Mouse (Mus musculus) Muller cell, postnatal 12 days (primary cell): ENCODE measurements around the gene Rhoc.

Experiments used
- DNase-seq: peaks from one replicate; pipeline ENCODE4 v3.0.0-alpha.2; 2015; ENCODE audit errors: inconsistent ontology term

Gene Rhoc

DNA sequence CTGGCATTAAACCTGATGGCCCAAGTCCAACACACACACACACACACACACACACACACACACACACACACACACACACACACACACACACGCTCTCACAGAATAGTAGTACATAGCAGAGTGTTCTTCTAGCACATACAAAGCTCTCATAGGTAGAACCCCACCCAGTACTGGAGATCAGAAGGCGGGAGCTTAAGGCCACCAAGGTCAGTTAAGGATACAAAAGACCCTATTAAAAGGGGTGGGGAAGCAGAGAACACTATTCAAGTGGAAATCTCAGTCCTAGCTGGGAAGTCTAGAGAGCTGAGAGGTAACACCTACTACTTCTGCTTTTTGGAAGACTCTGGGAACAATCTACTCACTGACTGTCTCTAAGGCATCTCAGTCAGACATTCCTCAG lies 27.2 kb downstream of the Rhoc start:
- no peak for DNase-seq

DNA sequence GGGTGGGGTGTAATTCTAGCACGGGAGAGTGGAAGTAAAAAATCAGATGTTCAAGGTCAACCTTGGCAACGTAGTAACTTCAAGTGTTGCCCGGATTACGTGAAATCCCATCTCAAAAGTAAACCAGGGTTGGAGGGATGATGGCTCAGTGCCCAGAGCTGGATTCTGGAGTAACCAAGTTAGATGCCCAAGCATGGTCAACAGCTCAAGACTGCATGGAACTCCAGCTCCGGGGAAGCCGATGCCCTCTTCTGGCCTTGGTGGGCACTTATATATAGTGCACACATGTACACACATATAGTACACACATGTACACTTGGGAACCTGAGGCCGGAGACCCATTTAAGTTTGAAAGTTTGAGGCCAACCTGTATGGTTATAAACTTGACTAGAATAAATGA lies 28.0 kb downstream of the Rhoc start:
- DNase-seq, result no peak

DNA sequence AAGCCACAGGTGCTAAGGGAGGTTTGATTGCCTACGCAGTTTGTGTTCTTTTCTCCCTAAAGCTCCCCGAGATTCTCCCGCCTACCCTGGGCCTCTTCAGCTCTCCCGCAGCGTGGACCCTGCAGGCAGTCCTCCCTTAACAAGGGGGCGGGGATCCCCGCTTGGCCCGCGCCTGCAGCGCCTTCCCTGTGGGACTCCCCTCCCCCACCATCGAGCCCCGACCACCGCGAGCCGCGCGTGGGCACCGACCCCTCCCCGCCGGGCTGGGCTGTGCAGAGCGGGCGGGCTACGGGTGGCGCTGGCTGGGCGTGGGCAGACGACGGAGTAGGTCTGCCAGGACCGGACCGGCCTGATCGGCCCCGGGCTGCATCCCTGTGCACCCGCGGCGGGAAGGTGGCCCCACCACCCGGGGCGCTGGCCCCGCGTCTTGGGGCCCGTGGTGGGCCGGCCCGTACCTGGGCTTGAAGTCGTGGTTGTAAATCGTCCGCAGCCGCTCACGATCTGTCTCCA lies 29.4 kb downstream of the Rhoc start:
- DNase-seq, result peak; percentile 75

DNA sequence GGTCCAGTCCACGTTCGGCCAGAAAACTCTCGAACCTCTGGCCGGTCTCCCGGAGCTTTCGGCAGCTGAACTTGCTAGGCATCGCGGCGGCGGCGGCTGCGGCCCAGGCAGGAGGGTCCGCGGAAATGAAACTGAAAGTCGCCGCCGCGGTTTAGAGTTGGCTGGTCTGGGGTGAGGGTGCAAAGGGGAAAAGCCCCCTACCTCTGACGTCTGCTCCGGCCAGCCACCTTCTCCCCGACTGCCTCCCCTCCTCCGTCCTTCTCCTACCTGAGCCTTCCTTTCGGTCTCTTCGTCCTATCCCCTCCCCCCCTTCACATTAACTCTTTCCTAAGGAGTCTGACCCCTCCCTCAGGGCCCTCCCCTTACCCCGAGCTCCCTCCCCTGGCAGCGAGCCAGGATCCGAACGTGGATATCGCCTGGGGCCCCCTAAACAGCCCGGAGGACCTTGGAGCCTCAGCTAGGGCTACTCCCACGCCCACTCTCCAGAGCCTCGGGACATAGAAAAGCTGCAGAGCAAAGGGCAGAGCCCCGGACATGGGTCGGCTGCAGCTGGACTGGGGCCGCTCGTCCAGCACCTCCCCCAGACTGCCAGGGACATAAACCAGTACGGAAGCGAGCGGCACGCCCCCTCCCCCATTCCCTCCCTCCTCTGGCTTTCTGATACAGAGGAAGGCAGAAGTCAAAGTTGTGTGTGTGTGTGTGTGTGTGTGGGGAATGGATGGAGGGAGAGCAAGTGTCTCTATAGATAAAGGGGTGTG lies 30.0 kb downstream of the Rhoc start, which contains the start of gene Mov10:
Mov10 (minus strand) TSS at position 573 of the 758 bp plus-strand sequence.
- DNase-seq, result peak; percentile 85

DNA sequence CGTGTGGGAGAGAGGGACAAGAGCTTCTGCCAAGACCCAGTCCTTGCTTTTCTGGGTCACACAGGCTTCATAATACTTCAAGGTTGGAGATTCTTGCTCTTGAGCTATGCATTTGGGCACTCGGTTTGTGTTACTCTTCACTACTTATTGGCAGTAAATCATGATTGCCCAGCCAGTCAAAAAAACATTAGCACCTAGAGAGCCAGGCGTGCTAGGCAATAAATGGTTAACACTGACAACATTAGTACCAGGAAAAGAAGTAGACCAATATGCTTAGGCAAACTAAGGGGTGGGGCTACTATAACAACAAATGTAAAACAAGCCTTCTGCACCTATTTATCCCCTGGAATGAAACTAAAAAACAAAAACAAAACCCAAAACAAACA lies 30.6 kb downstream of the Rhoc start:
- no peak for DNase-seq

DNA sequence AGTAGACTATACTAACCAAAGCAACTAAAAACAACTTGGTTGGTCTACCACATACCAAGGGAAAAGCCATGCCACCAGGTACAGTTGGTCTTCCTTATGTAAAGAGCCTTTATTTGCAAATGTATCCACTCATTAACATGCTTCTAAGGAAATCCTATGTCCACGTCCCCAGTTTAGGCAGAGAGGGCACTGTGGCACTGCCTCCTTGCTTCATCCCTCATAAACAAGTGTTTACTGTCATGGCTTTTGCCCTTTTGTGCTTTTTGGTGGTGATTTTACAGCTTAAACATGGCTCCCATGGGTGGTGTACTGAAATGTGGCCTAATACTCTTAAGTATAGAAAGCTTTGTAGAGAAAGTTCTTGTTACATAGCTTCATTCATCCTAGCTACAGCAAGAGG lies 32.3 kb downstream of the Rhoc start:
- DNase-seq, result no peak

DNA sequence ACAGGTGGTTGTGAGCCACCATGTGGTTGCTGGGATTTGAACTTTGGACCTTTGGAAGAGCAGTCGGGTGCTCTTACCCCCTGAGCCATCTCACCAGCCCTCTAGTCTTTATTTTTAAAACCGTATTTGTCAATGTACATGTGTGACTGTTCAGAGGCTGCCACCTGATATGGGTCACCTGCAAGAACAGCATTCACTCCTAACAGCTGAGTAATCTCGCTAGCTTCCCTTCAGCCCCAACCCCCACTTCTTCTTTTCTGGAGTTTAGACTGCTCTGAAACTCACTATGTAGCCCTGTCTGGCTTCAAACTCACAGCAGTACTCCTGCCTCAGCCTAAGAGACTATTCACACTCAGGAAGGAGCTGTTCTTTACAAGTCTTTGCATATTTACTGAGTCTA lies 34.2 kb downstream of the Rhoc start:
- no peak for DNase-seq

DNA sequence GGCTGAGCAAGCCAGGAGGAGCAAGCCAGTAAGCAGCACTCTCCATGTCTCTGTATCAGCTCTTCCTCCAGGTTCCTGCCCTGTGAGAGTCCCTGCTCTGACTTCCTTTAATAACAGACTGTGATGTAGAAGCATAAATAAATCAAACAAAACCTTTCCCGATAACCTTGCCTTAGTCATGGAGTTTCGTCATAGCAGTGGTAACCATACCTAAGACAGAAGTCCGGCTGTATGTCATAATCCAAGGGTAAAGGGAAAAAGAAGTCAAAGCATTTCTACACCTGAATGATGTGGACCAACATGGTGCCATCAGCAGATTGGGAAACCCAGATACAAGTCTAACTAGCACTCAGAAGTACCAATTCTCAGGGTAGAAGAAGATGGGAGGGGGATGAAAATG lies 47.6 kb downstream of the Rhoc start:
- DNase-seq, result no peak

DNA sequence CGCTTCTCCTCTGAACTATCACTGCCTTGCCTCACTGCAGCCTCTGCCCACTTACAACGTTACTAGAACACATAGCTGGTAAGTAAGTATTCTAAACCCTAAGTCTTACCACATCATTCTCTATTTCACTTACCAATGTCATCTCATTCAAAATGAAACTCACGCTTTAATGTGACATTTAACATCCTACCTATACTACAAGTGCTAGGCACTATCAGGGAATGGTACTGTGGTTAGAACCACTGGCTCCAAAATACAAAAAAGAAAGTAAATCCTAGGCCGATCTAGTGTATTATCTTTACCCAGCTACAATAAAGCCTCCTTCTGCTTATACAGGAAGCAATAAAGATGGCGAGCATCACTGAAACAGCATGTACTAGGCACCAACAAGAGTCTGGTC lies 52.9 kb downstream of the Rhoc start:
- DNase-seq, result no peak
